Mouse (Mus musculus): Measurements from ENCODE around the gene Wdr48. TPM values are rescaled to one million over a fixed set of nuclear protein-coding genes. Genes with fewer than 3 reads are reported as not detected.
A peak's percentile ranks its signal among the peaks of the same experiment; 100 is the strongest.

Wdr48 gene
- polyA plus RNA-seq, 1 experiment: 16.8 TPM

- Histone ChIP-seq H3K4me3 (ENCODE audit: insufficient read depth, poor library complexity, severe bottlenecking) (no peak overlapping the region), H3ac (ENCODE audit: control insufficient read depth, insufficient read length, low read depth) (no peak overlapping the region), H3K79me3 (ENCODE audit: low read depth) (peaks cover 6% of the 10 kb centered on the region), H3K27me3 (ENCODE audit: control insufficient read depth, insufficient read depth, insufficient read length) (no peaks in the 10 kb centered on the region), H3K79me2 (ENCODE audit: control insufficient read depth, insufficient read depth) (peaks cover 8% of the 10 kb centered on the region), H3K36me3 (ENCODE audit: control insufficient read depth, insufficient read depth) (no peaks in the 10 kb centered on the region)
- no peak for TF ChIP-seq CEBPB (IDR thresholded peaks at IDR 0.05; ENCODE audit: low read depth)
- no peak for TF ChIP-seq FOSL1 (IDR thresholded peaks at IDR 0.05; ENCODE audit: insufficient read depth, low read length, poor library complexity, severe bottlenecking)
- TF ChIP-seq USF1 (IDR thresholded peaks at IDR 0.05; ENCODE audit: low read depth): no peak
- no peak for TF ChIP-seq MYOD1 (IDR thresholded peaks at IDR 0.05; ENCODE audit: control insufficient read depth, insufficient read length, low read depth)
- no peak for TF ChIP-seq CTCF (IDR thresholded peaks at IDR 0.05; ENCODE audit: control insufficient read depth, insufficient read depth, insufficient read length)
- TF ChIP-seq MAX (IDR thresholded peaks at IDR 0.05): no peak
- no peak for TF ChIP-seq MYOG (IDR thresholded peaks at IDR 0.05; ENCODE audit: control insufficient read depth, extremely low read depth, insufficient read length)
Observed at GRCm38 (mm10) chr9:119890692-119891091, 4.0 kb upstream of the Wdr48 start.

DNA sequence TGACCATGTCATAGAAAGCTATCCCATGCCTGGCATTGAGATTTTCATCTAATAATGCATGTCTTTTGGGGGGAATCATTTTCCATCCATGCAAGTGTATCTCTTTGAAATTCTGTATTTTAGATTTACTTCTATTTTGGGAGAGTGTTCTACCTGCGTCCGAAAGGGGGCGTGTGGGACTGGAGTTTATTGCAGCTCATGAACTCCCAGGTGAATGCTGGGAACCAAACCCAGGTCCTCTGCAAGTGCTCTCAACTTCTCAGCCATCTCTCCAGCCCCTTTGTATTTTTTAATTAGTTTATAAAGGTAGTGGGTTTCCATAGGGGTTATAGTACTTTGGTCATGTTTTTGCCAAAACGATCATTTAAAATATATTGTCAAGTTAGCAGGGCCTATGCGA is 797 bp upstream of the Wdr48 start:
- H3K36me3 ChIP-seq (ENCODE audit: control insufficient read depth, insufficient read depth): no peaks in the 10 kb centered on the region
- TF ChIP-seq MAX (IDR thresholded peaks at IDR 0.05) (no peak), USF1 (IDR thresholded peaks at IDR 0.05; ENCODE audit: low read depth) (no peak), MYOG (IDR thresholded peaks at IDR 0.05; ENCODE audit: control insufficient read depth, extremely low read depth, insufficient read length) (no peak), MYOD1 (IDR thresholded peaks at IDR 0.05; ENCODE audit: control insufficient read depth, insufficient read length, low read depth) (no peak)
- peaks cover 30% of the 10 kb centered on the region for H3K79me3 ChIP-seq (ENCODE audit: low read depth)
- no peak overlapping the region for H3ac ChIP-seq (ENCODE audit: control insufficient read depth, insufficient read length, low read depth)
- peak overlapping the region; percentile 64 for H3K4me3 ChIP-seq (ENCODE audit: insufficient read depth, poor library complexity, severe bottlenecking)
- peaks cover 40% of the 10 kb centered on the region for H3K79me2 ChIP-seq (ENCODE audit: control insufficient read depth, insufficient read depth)
- H3K27me3 ChIP-seq (ENCODE audit: control insufficient read depth, insufficient read depth, insufficient read length): no peaks in the 10 kb centered on the region

DNA sequence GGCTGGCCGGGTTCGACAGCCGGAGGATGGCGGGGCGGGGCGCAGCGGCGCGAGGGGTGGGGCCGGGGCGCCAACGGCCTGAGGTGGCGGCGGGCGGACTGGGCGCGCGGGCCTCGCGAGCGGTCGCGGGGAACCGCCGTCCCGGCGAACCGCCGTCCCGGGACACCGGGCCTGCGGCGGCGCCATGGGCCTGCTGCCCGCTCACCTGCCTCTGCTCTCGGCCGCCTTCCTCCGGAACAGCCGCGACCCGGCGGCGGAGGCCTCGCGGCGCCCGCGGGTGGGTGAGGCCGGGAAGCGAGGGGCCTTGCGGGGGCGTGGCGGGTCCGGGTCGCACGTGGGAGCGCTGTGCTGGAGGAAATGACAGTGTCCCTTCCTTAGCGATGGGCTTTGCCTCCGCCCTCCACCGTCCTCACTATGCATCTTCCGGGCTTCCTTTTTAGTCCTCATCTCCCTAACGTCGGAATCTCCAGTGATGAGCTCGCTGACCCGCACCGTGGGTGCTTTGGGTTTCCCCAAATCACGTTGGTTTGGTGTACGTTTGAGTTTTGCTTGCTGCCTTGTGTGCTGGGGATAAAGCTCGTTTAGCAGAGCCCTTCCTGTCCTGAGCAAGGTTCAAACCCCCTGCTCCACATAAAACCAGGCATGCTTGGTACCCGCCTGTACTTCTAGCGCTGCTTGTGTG is 503 bp downstream of the Wdr48 start:
- no peaks in the 10 kb centered on the region for H3K27me3 ChIP-seq (ENCODE audit: control insufficient read depth, insufficient read depth, insufficient read length)
- peak overlapping the region; percentile 64 for H3K4me3 ChIP-seq (ENCODE audit: insufficient read depth, poor library complexity, severe bottlenecking)
- peak overlapping the region; percentile 83 for H3ac ChIP-seq (ENCODE audit: control insufficient read depth, insufficient read length, low read depth)
- peaks cover 32% of the 10 kb centered on the region for H3K79me3 ChIP-seq (ENCODE audit: low read depth)
- peaks cover 51% of the 10 kb centered on the region for H3K79me2 ChIP-seq (ENCODE audit: control insufficient read depth, insufficient read depth)
- TF ChIP-seq MYOD1 (IDR thresholded peaks at IDR 0.05; ENCODE audit: control insufficient read depth, insufficient read length, low read depth) (no peak), CEBPB (IDR thresholded peaks at IDR 0.05; ENCODE audit: low read depth) (no peak), FOSL1 (IDR thresholded peaks at IDR 0.05; ENCODE audit: insufficient read depth, low read length, poor library complexity, severe bottlenecking) (no peak), MAX (IDR thresholded peaks at IDR 0.05) (no peak), CTCF (IDR thresholded peaks at IDR 0.05; ENCODE audit: control insufficient read depth, insufficient read depth, insufficient read length) (no peak), USF1 (IDR thresholded peaks at IDR 0.05; ENCODE audit: low read depth) (no peak), MYOG (IDR thresholded peaks at IDR 0.05; ENCODE audit: control insufficient read depth, extremely low read depth, insufficient read length) (no peak)
- no peaks in the 10 kb centered on the region for H3K36me3 ChIP-seq (ENCODE audit: control insufficient read depth, insufficient read depth)

- TF ChIP-seq CEBPB (IDR thresholded peaks at IDR 0.05; ENCODE audit: low read depth) (no peak), MYOD1 (IDR thresholded peaks at IDR 0.05; ENCODE audit: control insufficient read depth, insufficient read length, low read depth) (no peak), USF1 (IDR thresholded peaks at IDR 0.05; ENCODE audit: low read depth) (no peak)
- Histone ChIP-seq H3ac (ENCODE audit: control insufficient read depth, insufficient read length, low read depth) (no peak overlapping the region), H3K27me3 (ENCODE audit: control insufficient read depth, insufficient read depth, insufficient read length) (no peaks in the 10 kb centered on the region), H3K36me3 (ENCODE audit: control insufficient read depth, insufficient read depth) (peaks cover 7% of the 10 kb centered on the region), H3K4me3 (ENCODE audit: insufficient read depth, poor library complexity, severe bottlenecking) (no peak overlapping the region), H3K79me3 (ENCODE audit: low read depth) (peaks cover 32% of the 10 kb centered on the region), H3K79me2 (ENCODE audit: control insufficient read depth, insufficient read depth) (peaks cover 51% of the 10 kb centered on the region)
Observed at GRCm38 (mm10) chr9:119899446-119899845, 4.8 kb downstream of the Wdr48 start.

GRCm38 (mm10) chr9:119902410-119903151 is 7.9 kb downstream of the Wdr48 start:
- peaks cover 24% of the 10 kb centered on the region for H3K79me2 ChIP-seq (ENCODE audit: control insufficient read depth, insufficient read depth)
- H3K4me3 ChIP-seq (ENCODE audit: insufficient read depth, poor library complexity, severe bottlenecking): no peak overlapping the region
- TF ChIP-seq MYOD1 (IDR thresholded peaks at IDR 0.05; ENCODE audit: control insufficient read depth, insufficient read length, low read depth) (no peak), USF1 (IDR thresholded peaks at IDR 0.05; ENCODE audit: low read depth) (no peak), CEBPB (IDR thresholded peaks at IDR 0.05; ENCODE audit: low read depth) (no peak), FOSL1 (IDR thresholded peaks at IDR 0.05; ENCODE audit: insufficient read depth, low read length, poor library complexity, severe bottlenecking) (no peak)
- peaks cover 33% of the 10 kb centered on the region for H3K36me3 ChIP-seq (ENCODE audit: control insufficient read depth, insufficient read depth)
- H3K27me3 ChIP-seq (ENCODE audit: control insufficient read depth, insufficient read depth, insufficient read length): no peaks in the 10 kb centered on the region
- no peak overlapping the region for H3ac ChIP-seq (ENCODE audit: control insufficient read depth, insufficient read length, low read depth)
- H3K79me3 ChIP-seq (ENCODE audit: low read depth): peaks cover 8% of the 10 kb centered on the region

DNA sequence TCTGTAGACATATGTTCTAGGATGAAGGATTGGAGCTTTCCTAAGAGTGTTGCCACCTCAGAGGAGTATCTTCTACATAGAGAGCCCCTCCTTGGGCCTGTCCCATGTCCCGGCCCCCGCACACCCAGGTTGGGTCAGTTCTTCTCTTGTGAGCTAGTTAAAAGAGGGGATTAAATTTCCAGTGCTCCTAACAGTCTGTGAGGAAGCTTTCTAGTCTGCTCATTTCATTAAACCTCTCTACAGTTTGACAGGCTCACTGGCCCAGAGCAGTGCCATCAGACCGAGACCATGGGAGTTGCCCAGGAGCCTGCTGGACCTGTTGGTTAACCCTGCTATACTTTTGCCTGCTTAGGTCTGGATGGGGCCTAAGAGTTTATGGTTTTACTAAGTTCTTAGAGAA is 14.0 kb downstream of the Wdr48 start:
- H3K79me3 ChIP-seq (ENCODE audit: low read depth): no peaks in the 10 kb centered on the region
- H3K4me3 ChIP-seq (ENCODE audit: insufficient read depth, poor library complexity, severe bottlenecking): no peak overlapping the region
- H3ac ChIP-seq (ENCODE audit: control insufficient read depth, insufficient read length, low read depth): no peak overlapping the region
- no peaks in the 10 kb centered on the region for H3K79me2 ChIP-seq (ENCODE audit: control insufficient read depth, insufficient read depth)
- H3K27me3 ChIP-seq (ENCODE audit: control insufficient read depth, insufficient read depth, insufficient read length): no peaks in the 10 kb centered on the region
- H3K36me3 ChIP-seq (ENCODE audit: control insufficient read depth, insufficient read depth): peaks cover 85% of the 10 kb centered on the region
- TF ChIP-seq MAX (IDR thresholded peaks at IDR 0.05) (no peak), USF1 (IDR thresholded peaks at IDR 0.05; ENCODE audit: low read depth) (no peak), CEBPB (IDR thresholded peaks at IDR 0.05; ENCODE audit: low read depth) (no peak), CTCF (IDR thresholded peaks at IDR 0.05; ENCODE audit: control insufficient read depth, insufficient read depth, insufficient read length) (no peak)

Data from C2C12 (cell line).